Mouse (Mus musculus): ENCODE measurements around the gene Grb2.

DNA sequence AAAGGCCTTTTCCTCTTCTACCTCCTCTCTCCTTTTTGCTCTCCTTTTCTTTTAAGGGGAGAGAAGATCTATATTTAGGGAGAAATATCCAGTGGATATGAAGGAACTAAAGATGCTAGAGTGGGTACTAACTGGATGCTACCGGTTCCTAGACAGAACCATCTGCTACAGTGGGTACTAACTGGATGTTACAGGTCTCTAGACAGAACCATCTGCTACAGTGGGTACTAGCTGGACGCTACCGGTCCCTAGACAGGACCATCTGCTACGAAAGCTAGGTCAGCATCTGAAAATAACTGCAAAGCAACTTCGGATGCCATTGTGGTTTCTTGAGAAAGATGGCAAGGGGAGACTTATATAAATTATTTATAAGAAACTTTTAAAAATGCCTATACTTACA is 41.4 kb upstream of the Grb2 start:
- TF ChIP-seq CTCF (IDR thresholded peaks at IDR 0.05; ENCODE audit: low read depth) (no peak), EP300 (IDR thresholded peaks at IDR 0.05; ENCODE audit: low read depth) (no peak)

Measured in liver, postnatal 0 days (tissue).